Mouse (Mus musculus) cerebellum, adult 2 months (tissue): ENCODE measurements around the gene Serpina10.

Experiments
- CTCF ChIP-seq: fragments of 200-500 bp; IDR thresholded peaks from 2 replicates; pipeline ENCODE4 v1.5.1; 2011; ENCODE audit warnings: low read depth, mild to moderate bottlenecking, control low read depth, low read length, moderate library complexity, borderline replicate concordance; ENCODE audit not compliant: insufficient read depth
- POLR2A ChIP-seq: fragments of 200-500 bp; IDR thresholded peaks from 2 replicates; pipeline ENCODE4 v1.6.1; 2011; ENCODE audit warnings: low read length, control low read depth, borderline replicate concordance; ENCODE audit not compliant: insufficient read depth

- TF ChIP-seq CTCF, result no peak
- TF ChIP-seq POLR2A, result no peak
Observed at GRCm38 (mm10) chr12:103659171-103659570, 27.9 kb upstream of the Serpina10 start.
